Mouse (Mus musculus) ES-E14 (cell line): ENCODE results near the gene H2-T3. TPM values are rescaled to one million over a fixed set of nuclear protein-coding genes. Genes with fewer than 3 reads are reported as not detected.

Source experiments
- DNase-seq: peaks from one replicate; pipeline ENCODE4 v3.0.0-alpha.2; 2013; ENCODE audit warnings: low read depth, low spot score
- H3K27ac ChIP-seq: 2 replicates; pipeline ENCODE4 v1.5.1; 2012; ENCODE audit warnings: low read depth, mild to moderate bottlenecking, low read length, moderate library complexity, mixed read lengths; ENCODE audit not compliant: poor library complexity, insufficient read depth, severe bottlenecking
- H3K36me3 ChIP-seq: 2 replicates; pipeline ENCODE4 v1.6.1; 2012; ENCODE audit warnings: mild to moderate bottlenecking, low read length, moderate library complexity, mixed read lengths; ENCODE audit not compliant: control insufficient read depth, poor library complexity, insufficient read depth, severe bottlenecking
- H3K4me1 ChIP-seq, 2 experiments: fragments of 150-350 bp in 1 of 2; sonication (generic) in 1 of 2; 2 replicates each; pipeline ENCODE4 v1.6.1; 2012; ENCODE audit warnings: low read length in 2 of 2, mild to moderate bottlenecking in 1 of 2, mixed read lengths in 1 of 2; ENCODE audit not compliant: control insufficient read depth in 2 of 2, insufficient read depth in 2 of 2, poor library complexity in 1 of 2
- H3K4me3 ChIP-seq, 2 experiments: fragments of 150-350 bp in 1 of 2; sonication (generic) in 1 of 2; 2 replicates each; pipeline ENCODE4 v1.5.1; 2012; ENCODE audit warnings: low read length in 2 of 2, low read depth in 1 of 2, mild to moderate bottlenecking in 1 of 2, mixed read lengths in 1 of 2; ENCODE audit not compliant: insufficient read depth in 1 of 2, poor library complexity in 1 of 2, severe bottlenecking in 1 of 2
- H3K9ac ChIP-seq: 2 replicates; pipeline ENCODE4 v1.6.1; 2012; ENCODE audit warnings: low read depth, mild to moderate bottlenecking, low read length, mixed read lengths; ENCODE audit not compliant: poor library complexity, insufficient read depth, severe bottlenecking
- H3K9me3 ChIP-seq: fragments of 150-350 bp; sonication (generic); 2 replicates; pipeline ENCODE4 v1.6.1; 2012; ENCODE audit warnings: low read depth, mild to moderate bottlenecking, low read length; ENCODE audit not compliant: control insufficient read depth, insufficient read depth
- CHD2 ChIP-seq: IDR thresholded peaks from 2 replicates; pipeline ENCODE4 v1.6.1; 2014; ENCODE audit warnings: mild to moderate bottlenecking, low read depth, low read length, inconsistent platforms
- HCFC1 ChIP-seq: IDR thresholded peaks from 2 replicates; pipeline ENCODE4 v1.6.1; 2012; ENCODE audit warnings: low read length, inconsistent platforms, borderline replicate concordance; ENCODE audit not compliant: insufficient read depth
- MAFK ChIP-seq: IDR thresholded peaks from 2 replicates; pipeline ENCODE4 v1.6.1; 2014; ENCODE audit warnings: mild to moderate bottlenecking, low read depth, low read length, inconsistent platforms; ENCODE audit not compliant: insufficient read depth
- ZC3H11A ChIP-seq: IDR thresholded peaks from 2 replicates; pipeline ENCODE4 v1.6.1; 2012; ENCODE audit warnings: low read depth, mild to moderate bottlenecking, inconsistent platforms, low read length, borderline replicate concordance
- ZNF384 ChIP-seq: IDR thresholded peaks from 2 replicates; pipeline ENCODE4 v1.6.1; 2012; ENCODE audit warnings: low read depth, low read length, inconsistent platforms
- in situ Hi-C, 2 experiments: fragments of 600-800 bp; cut with MboI; formaldehyde crosslinking; loops; one replicate each; pipeline ENCODE4 v1.15.1; 2025; ENCODE audit warnings: low sequenced_read_pairs in 2 of 2, inconsistent platforms in 1 of 2; ENCODE audit not compliant: unreplicated experiment in 2 of 2
- total RNA-seq: library from RNA; depleted of rRNA; stranded (reverse); fragments of 300-350 nt; gene quantifications from 2 replicates; pipeline ENCODE4 v1.2.3, GENCODE M21; 2012

H2-T3 gene
- total RNA-seq, 1 experiment = 0.22 TPM

DNA sequence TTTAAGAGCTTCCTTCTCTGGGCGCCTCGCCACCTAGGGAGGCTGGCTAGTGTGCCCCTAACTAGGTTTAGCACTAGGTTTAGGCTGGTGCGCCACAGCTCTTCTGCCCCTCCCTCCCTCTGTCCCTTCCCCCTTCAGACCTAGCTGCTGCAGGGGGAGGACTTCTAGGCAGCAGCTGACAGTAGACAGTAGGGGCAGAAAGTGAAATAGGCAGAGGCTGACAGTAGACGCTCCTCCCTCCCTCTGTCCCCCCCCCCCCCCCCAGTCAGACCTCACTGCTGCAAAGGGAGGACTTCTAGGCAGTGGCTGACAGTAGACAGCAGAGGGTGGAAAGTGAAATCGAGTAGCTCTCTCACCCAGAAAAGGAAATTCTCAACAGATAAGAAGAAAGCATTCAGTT lies 39.0 kb upstream of the H2-T3 start:
- Histone ChIP-seq H3K4me3 (no peak overlapping the region), H3K27ac (no peak overlapping the region), H3K9me3 (no peaks in the 10 kb centered on the region), H3K36me3 (no peaks in the 10 kb centered on the region), H3K9ac (no peak overlapping the region), H3K4me1 (no peaks in the 10 kb centered on the region)
- no peak for DNase-seq
- in situ Hi-C loops = no loop called here
- no peak for TF ChIP-seq CHD2
- no peak for TF ChIP-seq MAFK
- TF ChIP-seq ZNF384 = no peak
- no peak for TF ChIP-seq ZC3H11A
- TF ChIP-seq HCFC1 = no peak

- Histone ChIP-seq H3K36me3 (no peaks in the 10 kb centered on the region), H3K27ac (no peak overlapping the region), H3K4me1 (no peaks in the 10 kb centered on the region), H3K9ac (no peak overlapping the region), H3K4me3 (no peak overlapping the region), H3K9me3 (no peaks in the 10 kb centered on the region)
- no peak for TF ChIP-seq CHD2
- no peak for TF ChIP-seq ZC3H11A
- TF ChIP-seq ZNF384 = no peak
- TF ChIP-seq MAFK = no peak
- no peak for TF ChIP-seq HCFC1
- in situ Hi-C loops = no loop called here
- DNase-seq = no peak
These were observed 36.8 kb upstream of the H2-T3 start for GRCm38 (mm10) chr17:36226921-36227320.

DNA sequence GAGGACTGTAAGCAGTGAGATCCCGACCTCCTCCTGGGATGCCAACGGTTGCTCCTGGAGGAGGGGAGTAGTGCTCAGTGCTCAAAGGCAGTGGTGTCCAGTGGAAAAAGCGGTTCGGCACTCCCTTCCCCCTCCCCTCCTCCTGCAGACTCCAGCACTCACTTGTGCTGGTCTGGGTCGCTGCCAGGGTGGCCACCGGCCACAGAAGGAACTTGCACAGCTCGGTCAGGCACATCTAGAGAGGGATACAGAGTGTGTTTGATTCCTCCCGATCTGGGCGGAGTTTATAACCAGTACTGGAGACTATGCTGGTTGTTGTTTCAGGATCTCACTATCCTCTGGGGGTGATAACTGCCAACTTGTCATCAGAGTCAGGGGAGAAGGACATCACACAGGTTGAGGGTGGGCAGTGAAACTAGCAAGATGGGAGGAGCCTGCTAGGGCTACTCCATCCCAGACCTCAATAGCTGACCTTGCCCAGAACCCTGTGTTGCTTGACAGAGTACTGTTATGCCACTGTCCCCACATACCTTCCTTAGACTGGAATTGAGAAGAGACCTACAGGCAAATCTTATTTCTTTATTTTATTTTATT lies 35.2 kb upstream of the H2-T3 start:
- in situ Hi-C loops = no loop called here
- Histone ChIP-seq H3K27ac (no peak overlapping the region), H3K9ac (no peak overlapping the region), H3K4me1 (no peaks in the 10 kb centered on the region), H3K4me3 (no peak overlapping the region; a peak in 1 of 4 replicates), H3K9me3 (no peaks in the 10 kb centered on the region), H3K36me3 (no peaks in the 10 kb centered on the region)
- no peak for DNase-seq
- TF ChIP-seq MAFK (no peak), CHD2 (no peak), ZC3H11A (no peak), HCFC1 (no peak), ZNF384 (no peak)

- TF ChIP-seq CHD2 = no peak
- no peaks in the 10 kb centered on the region for H3K36me3 ChIP-seq
- no peak for DNase-seq
- H3K4me1 ChIP-seq = no peaks in the 10 kb centered on the region
- H3K4me3 ChIP-seq = no peak overlapping the region
- in situ Hi-C loops = no loop called here
- no peaks in the 10 kb centered on the region for H3K9me3 ChIP-seq
- no peak overlapping the region for H3K9ac ChIP-seq
- no peak overlapping the region for H3K27ac ChIP-seq
These were observed 34.4 kb upstream of the H2-T3 start for GRCm38 (mm10) chr17:36224451-36224850.

DNA sequence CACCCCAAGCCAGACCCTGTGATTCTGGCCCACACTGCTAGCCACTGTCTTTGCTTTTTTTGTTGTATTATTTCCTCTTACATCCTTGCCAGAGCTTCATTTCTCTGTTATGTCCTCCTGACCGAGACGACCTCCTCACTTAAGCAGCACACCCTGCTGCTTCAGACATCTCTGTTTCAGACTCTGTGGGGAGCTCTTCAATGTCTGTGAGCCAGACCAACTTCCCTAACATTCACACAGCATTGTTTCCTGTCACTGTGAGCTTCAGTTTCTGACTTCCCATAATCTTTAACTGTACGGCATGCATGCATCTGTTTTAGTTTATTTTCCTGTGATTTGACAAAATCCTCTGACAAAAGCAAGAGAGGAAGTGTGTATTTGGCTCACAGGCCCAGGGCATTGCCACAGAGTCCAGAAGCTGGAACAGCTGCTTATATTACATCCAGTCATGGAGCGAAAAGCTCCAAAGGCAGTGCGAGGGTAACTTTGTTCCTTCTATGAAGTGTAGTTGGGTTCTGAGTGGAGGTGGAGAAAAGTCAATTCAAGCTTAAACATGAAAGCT lies 28.6 kb upstream of the H2-T3 start:
- TF ChIP-seq HCFC1 = no peak
- no peak for TF ChIP-seq CHD2
- no peak for TF ChIP-seq ZC3H11A
- TF ChIP-seq MAFK = no peak
- no peak for TF ChIP-seq ZNF384

More for the DNA sequence above, 28.6 kb upstream of the H2-T3 start:
- H3K9me3 ChIP-seq = no peaks in the 10 kb centered on the region
- no peak overlapping the region for H3K9ac ChIP-seq
- DNase-seq = no peak
- H3K27ac ChIP-seq = no peak overlapping the region
- in situ Hi-C loops = no loop called here
- H3K4me1 ChIP-seq = no peaks in the 10 kb centered on the region
- no peak overlapping the region for H3K4me3 ChIP-seq
- H3K36me3 ChIP-seq = no peaks in the 10 kb centered on the region
